Mouse (Mus musculus): ENCODE measurements around the gene Gng4. TPM values are rescaled to one million over a fixed set of nuclear protein-coding genes. Genes with fewer than 3 reads are reported as not detected.

The Gng4 gene
- total and polyA plus RNA-seq, 2 experiments from 2014 or later: 0.22 TPM; not detected in 1

- Histone ChIP-seq H3K27ac (ENCODE audit: low read depth) (no peak overlapping the region), H3K9me3 (replicated peaks; ENCODE audit: control insufficient read depth, low read length) (no peaks in the 10 kb centered on the region), H3K4me2 (ENCODE audit: low read depth, low read length) (no peak overlapping the region), H3K4me3 (ENCODE audit: low read depth, low read length) (no peak overlapping the region), H3K27me3 (ENCODE audit: control insufficient read depth, insufficient read depth, low read length) (no peaks in the 10 kb centered on the region), H3K36me3 (replicated peaks; ENCODE audit: control insufficient read depth, insufficient read depth, low read length) (no peaks in the 10 kb centered on the region), H3K9ac (replicated peaks; ENCODE audit: low read depth, low read length) (no peak overlapping the region), H3K4me1 (ENCODE audit: control insufficient read depth, insufficient read depth) (no peaks in the 10 kb centered on the region)
- WGBS: 22% methylated on average over 1 of the region's 1 CpGs
- DNase-seq (ENCODE audit: low spot score) (no peak), ATAC-seq (ENCODE audit: insufficient read depth, low read depth) (no peak)
- TF ChIP-seq CTCF (IDR thresholded peaks at IDR 0.05; ENCODE audit: low read depth): no peak
- no peak for TF ChIP-seq EP300 (IDR thresholded peaks at IDR 0.05; ENCODE audit: low read depth)
These were observed 44.3 kb downstream of the Gng4 start for GRCm38 (mm10) chr13:13828125-13828524.

- Histone ChIP-seq H3K9me3 (replicated peaks; ENCODE audit: control insufficient read depth, low read length) (no peaks in the 10 kb centered on the region), H3K4me3 (ENCODE audit: low read depth, low read length) (no peak overlapping the region), H3K4me2 (ENCODE audit: low read depth, low read length) (no peak overlapping the region), H3K9ac (replicated peaks; ENCODE audit: low read depth, low read length) (no peak overlapping the region), H3K4me1 (ENCODE audit: control insufficient read depth, insufficient read depth) (no peaks in the 10 kb centered on the region), H3K27me3 (ENCODE audit: control insufficient read depth, insufficient read depth, low read length) (no peaks in the 10 kb centered on the region), H3K27ac (ENCODE audit: low read depth) (no peak overlapping the region), H3K36me3 (replicated peaks; ENCODE audit: control insufficient read depth, insufficient read depth, low read length) (no peaks in the 10 kb centered on the region)
- DNase-seq (ENCODE audit: low spot score): no peak
- 40% methylated on average over 4 of the region's 4 CpGs for WGBS
- ATAC-seq (ENCODE audit: insufficient read depth, low read depth): no peak
- no peak for TF ChIP-seq EP300 (IDR thresholded peaks at IDR 0.05; ENCODE audit: low read depth)
- TF ChIP-seq CTCF (IDR thresholded peaks at IDR 0.05; ENCODE audit: low read depth): no peak
These were observed 46.7 kb downstream of the Gng4 start for GRCm38 (mm10) chr13:13830469-13831074.

GRCm38 (mm10) chr13:13835180-13835579, 51.3 kb downstream of the Gng4 start:
- DNase-seq (ENCODE audit: low spot score) (no peak), ATAC-seq (ENCODE audit: insufficient read depth, low read depth) (no peak)
- Histone ChIP-seq H3K36me3 (replicated peaks; ENCODE audit: control insufficient read depth, insufficient read depth, low read length) (no peaks in the 10 kb centered on the region), H3K9ac (replicated peaks; ENCODE audit: low read depth, low read length) (no peak overlapping the region), H3K4me2 (ENCODE audit: low read depth, low read length) (no peak overlapping the region), H3K9me3 (replicated peaks; ENCODE audit: control insufficient read depth, low read length) (peaks cover 5% of the 10 kb centered on the region; the same call in 1 of the 2 replicates), H3K4me3 (ENCODE audit: low read depth, low read length) (no peak overlapping the region), H3K27ac (ENCODE audit: low read depth) (no peak overlapping the region), H3K4me1 (ENCODE audit: control insufficient read depth, insufficient read depth) (no peaks in the 10 kb centered on the region), H3K27me3 (ENCODE audit: control insufficient read depth, insufficient read depth, low read length) (no peaks in the 10 kb centered on the region)
- WGBS: 51% methylated on average over 2 of the region's 2 CpGs
- peak; percentile 37 for TF ChIP-seq CTCF (IDR thresholded peaks at IDR 0.05; ENCODE audit: low read depth)
- TF ChIP-seq EP300 (IDR thresholded peaks at IDR 0.05; ENCODE audit: low read depth): no peak

GRCm38 (mm10) chr13:13845021-13845420, 61.2 kb downstream of the Gng4 start:
- H3K27me3 ChIP-seq (ENCODE audit: control insufficient read depth, insufficient read depth, low read length): no peaks in the 10 kb centered on the region
- ATAC-seq (ENCODE audit: insufficient read depth, low read depth) (no peak), DNase-seq (ENCODE audit: low spot score) (no peak)
- no peaks in the 10 kb centered on the region; the same call in 1 of the 2 replicates for H3K9me3 ChIP-seq (replicated peaks; ENCODE audit: control insufficient read depth, low read length)
- H3K27ac ChIP-seq (ENCODE audit: low read depth): no peak overlapping the region
- H3K4me3 ChIP-seq (ENCODE audit: low read depth, low read length): no peak overlapping the region
- H3K9ac ChIP-seq (replicated peaks; ENCODE audit: low read depth, low read length): no peak overlapping the region
- no peaks in the 10 kb centered on the region for H3K36me3 ChIP-seq (replicated peaks; ENCODE audit: control insufficient read depth, insufficient read depth, low read length)
- H3K4me1 ChIP-seq (ENCODE audit: control insufficient read depth, insufficient read depth): no peaks in the 10 kb centered on the region
- TF ChIP-seq CTCF (IDR thresholded peaks at IDR 0.05; ENCODE audit: low read depth) (no peak), EP300 (IDR thresholded peaks at IDR 0.05; ENCODE audit: low read depth) (no peak)
- WGBS: 66% methylated on average over 4 of the region's 4 CpGs
- H3K4me2 ChIP-seq (ENCODE audit: low read depth, low read length): no peak overlapping the region

- no peaks in the 10 kb centered on the region for H3K4me1 ChIP-seq (ENCODE audit: control insufficient read depth, insufficient read depth)
- no peak overlapping the region for H3K27ac ChIP-seq (ENCODE audit: low read depth)
- no peak overlapping the region for H3K4me3 ChIP-seq (ENCODE audit: low read depth, low read length)
- H3K36me3 ChIP-seq (replicated peaks; ENCODE audit: control insufficient read depth, insufficient read depth, low read length): no peaks in the 10 kb centered on the region
- 59% methylated on average over 3 of the region's 3 CpGs for WGBS
- no peak overlapping the region for H3K9ac ChIP-seq (replicated peaks; ENCODE audit: low read depth, low read length)
- no peaks in the 10 kb centered on the region; the same call in 1 of the 2 replicates for H3K9me3 ChIP-seq (replicated peaks; ENCODE audit: control insufficient read depth, low read length)
- H3K27me3 ChIP-seq (ENCODE audit: control insufficient read depth, insufficient read depth, low read length): no peaks in the 10 kb centered on the region
- no peak overlapping the region for H3K4me2 ChIP-seq (ENCODE audit: low read depth, low read length)
- DNase-seq (ENCODE audit: low spot score) (no peak), ATAC-seq (ENCODE audit: insufficient read depth, low read depth) (no peak)
- no peak for TF ChIP-seq CTCF (IDR thresholded peaks at IDR 0.05; ENCODE audit: low read depth)
- TF ChIP-seq EP300 (IDR thresholded peaks at IDR 0.05; ENCODE audit: low read depth): no peak
These were observed 63.3 kb downstream of the Gng4 start for GRCm38 (mm10) chr13:13847075-13847599.

- Histone ChIP-seq H3K9ac (replicated peaks; ENCODE audit: low read depth, low read length) (no peak overlapping the region), H3K4me3 (ENCODE audit: low read depth, low read length) (no peak overlapping the region), H3K27me3 (ENCODE audit: control insufficient read depth, insufficient read depth, low read length) (no peaks in the 10 kb centered on the region), H3K4me2 (ENCODE audit: low read depth, low read length) (no peak overlapping the region), H3K4me1 (ENCODE audit: control insufficient read depth, insufficient read depth) (no peaks in the 10 kb centered on the region), H3K27ac (ENCODE audit: low read depth) (no peak overlapping the region), H3K9me3 (replicated peaks; ENCODE audit: control insufficient read depth, low read length) (no peaks in the 10 kb centered on the region), H3K36me3 (replicated peaks; ENCODE audit: control insufficient read depth, insufficient read depth, low read length) (no peaks in the 10 kb centered on the region)
- no peak for ATAC-seq (ENCODE audit: insufficient read depth, low read depth)
- 41% methylated on average over 4 of the region's 4 CpGs for WGBS
- no peak for DNase-seq (ENCODE audit: low spot score)
- TF ChIP-seq CTCF (IDR thresholded peaks at IDR 0.05; ENCODE audit: low read depth): no peak
- TF ChIP-seq EP300 (IDR thresholded peaks at IDR 0.05; ENCODE audit: low read depth): no peak
These were observed 73.3 kb downstream of the Gng4 start for GRCm38 (mm10) chr13:13857190-13857589.
